Mouse (Mus musculus): Measurements from ENCODE around the gene Mecom.

The Mecom gene

GRCm38 (mm10) chr3:30513314-30513997 is 34.4 kb downstream of the Mecom start:
- no peak for DNase-seq

- no peak for DNase-seq
These were observed 35.3 kb downstream of the Mecom start for GRCm38 (mm10) chr3:30512459-30513030.

GRCm38 (mm10) chr3:30511796-30512195 is 36.0 kb downstream of the Mecom start:
- DNase-seq = no peak

- no peak for DNase-seq
These were observed 36.7 kb downstream of the Mecom start for GRCm38 (mm10) chr3:30511062-30511640.

- no peak for DNase-seq
These were observed 37.2 kb downstream of the Mecom start for GRCm38 (mm10) chr3:30510646-30511045.

GRCm38 (mm10) chr3:30510105-30510504 is 37.7 kb downstream of the Mecom start:
- DNase-seq = no peak

- no peak for DNase-seq
These were observed 38.6 kb downstream of the Mecom start for GRCm38 (mm10) chr3:30508930-30509910.

GRCm38 (mm10) chr3:30508296-30508929 is 39.4 kb downstream of the Mecom start:
- peak; percentile 36 for DNase-seq

- DNase-seq = no peak
These were observed 40.1 kb downstream of the Mecom start for GRCm38 (mm10) chr3:30507576-30508295.

GRCm38 (mm10) chr3:30507028-30507575 is 40.7 kb downstream of the Mecom start:
- no peak for DNase-seq

GRCm38 (mm10) chr3:30506329-30507027 is 41.3 kb downstream of the Mecom start:
- no peak for DNase-seq

- no peak for DNase-seq
These were observed 42.0 kb downstream of the Mecom start for GRCm38 (mm10) chr3:30505741-30506251.

GRCm38 (mm10) chr3:30504561-30504960 is 43.2 kb downstream of the Mecom start:
- DNase-seq = no peak

- DNase-seq = no peak
These were observed 44.0 kb downstream of the Mecom start for GRCm38 (mm10) chr3:30503821-30504220.

- no peak for DNase-seq
These were observed 49.5 kb downstream of the Mecom start for GRCm38 (mm10) chr3:30498202-30498828.

- DNase-seq = no peak
These were observed 53.4 kb downstream of the Mecom start for GRCm38 (mm10) chr3:30494371-30494770.

GRCm38 (mm10) chr3:30488808-30489207 is 59.0 kb downstream of the Mecom start:
- no peak for DNase-seq

GRCm38 (mm10) chr3:30486422-30486821 is 61.4 kb downstream of the Mecom start:
- no peak for DNase-seq

- no peak for DNase-seq
These were observed 64.7 kb downstream of the Mecom start for GRCm38 (mm10) chr3:30483006-30483684.

- no peak for DNase-seq
These were observed 66.1 kb downstream of the Mecom start for GRCm38 (mm10) chr3:30481682-30482081.
